In the genomic region with DNA sequence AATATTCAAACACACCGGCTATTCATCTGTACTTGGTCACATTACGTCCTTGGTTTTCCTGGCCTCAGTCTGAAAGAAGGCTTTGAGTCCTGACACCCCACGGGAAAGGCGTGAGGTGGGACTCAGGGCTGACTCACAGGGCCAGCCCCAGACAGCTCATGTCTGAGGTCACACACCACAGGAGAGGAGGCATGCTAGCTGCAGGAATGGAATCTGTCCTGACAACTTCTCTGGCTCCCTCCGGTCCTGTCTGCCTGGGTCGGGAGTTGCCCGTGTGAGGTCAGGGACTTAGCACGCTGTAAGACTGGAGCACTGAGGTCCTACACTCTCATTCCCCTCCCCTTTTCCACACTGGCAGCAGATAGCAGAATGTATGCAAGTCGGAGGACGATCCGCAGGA, we compare ENCODE assay signal across 11 mouse cellular contexts. TPM values are rescaled to one million over a fixed set of nuclear protein-coding genes. Genes with fewer than 3 reads are reported as not detected.
DNase-seq lines count a peak whose midpoint lies in the region; ATAC-seq lines count a peak whose summit lies in the region.
"Had no signal": no experiment of that assay in that cellular context is flagged by ENCODE, and none has a peak within 500 bp of the region (broad histone marks: within the 10 kb centered on the region; RNA-seq: fewer than 3 reads in every experiment).

No protein-coding gene starts in this region.

- H3K36me3 ChIP-seq in kidney, embryonic 15.5 days, result no peaks in the 10 kb centered on the region
- no peaks in the 10 kb centered on the region for H3K36me3 ChIP-seq in forebrain, embryonic 13.5 days (ENCODE audit: poor library complexity, severe bottlenecking)
- H3K36me3 ChIP-seq: liver, embryonic 12.5 days had no signal

- peak overlapping the region; percentile 71; the same call in 1 of the 2 replicates for H3K27ac ChIP-seq in kidney, embryonic 15.5 days
- no peak overlapping the region for H3K27ac ChIP-seq in forebrain, embryonic 13.5 days
- H3K27ac ChIP-seq: liver, embryonic 12.5 days had no signal

- H3K4me1 ChIP-seq in kidney, embryonic 15.5 days, result peaks cover 25% of the 10 kb centered on the region
- H3K4me1 ChIP-seq in forebrain, embryonic 13.5 days, result peaks cover 14% of the 10 kb centered on the region

- no peak overlapping the region for H3K4me3 ChIP-seq in kidney, embryonic 15.5 days (replicated peaks)
- no peak overlapping the region for H3K4me3 ChIP-seq in forebrain, embryonic 13.5 days
- H3K4me3 ChIP-seq: liver, embryonic 12.5 days had no signal

- ATAC-seq in kidney, embryonic 15.5 days (replicated peaks; ENCODE audit: low FRiP score), result peak; percentile 74
- ATAC-seq in forebrain, embryonic 13.5 days, result no peak
- ATAC-seq: intestine, postnatal 0 days; liver, embryonic 12.5 days had no signal

- WGBS in kidney, embryonic 15.5 days, result 48% methylated on average over 11 of the region's 11 CpGs
- WGBS in forebrain, embryonic 13.5 days, result 75% methylated on average over 11 of the region's 11 CpGs

- H3K27me3 ChIP-seq in kidney, embryonic 15.5 days, result no peaks in the 10 kb centered on the region
- H3K27me3 ChIP-seq in forebrain, embryonic 13.5 days, result no peaks in the 10 kb centered on the region

- no peak overlapping the region for H3K9ac ChIP-seq in kidney, embryonic 15.5 days
- no peak overlapping the region for H3K9ac ChIP-seq in forebrain, embryonic 13.5 days
- H3K9ac ChIP-seq: liver, embryonic 12.5 days had no signal

- no peak overlapping the region for H3K4me2 ChIP-seq in kidney, embryonic 15.5 days
- H3K4me2 ChIP-seq in forebrain, embryonic 13.5 days, result no peak overlapping the region
- H3K4me2 ChIP-seq: liver, embryonic 12.5 days had no signal

- DNase-seq in 3134 (ENCODE audit: extremely low read depth, insufficient read length, low spot score) (peak; percentile 81), 3T3-L1 (ENCODE audit: low read depth, low spot score) (peak; percentile 80)
- DNase-seq in adrenal gland, adult 8-10 months, result peak; percentile 43
- DNase-seq in right cerebral cortex, postnatal 36 days (ENCODE audit: low spot score in 2 of 2), result no peak
- no peak for DNase-seq in natural killer cell, adult 2 months (ENCODE audit: low spot score in 2 of 2)
- DNase-seq: heart, postnatal 10 days; lung, postnatal 4 days had no signal

- no peaks in the 10 kb centered on the region for H3K9me3 ChIP-seq in kidney, embryonic 15.5 days (replicated peaks)
- no peaks in the 10 kb centered on the region for H3K9me3 ChIP-seq in forebrain, embryonic 13.5 days (replicated peaks)
- H3K9me3 ChIP-seq: liver, embryonic 12.5 days had no signal

RNA-seq across cellular contexts. Expression of a gene that starts 5.5 kb away (rescaled TPM):
- 100 to 1,000 TPM in 1 of 4 experiments, 10 to 100 TPM in 3; 78.4 to 115 (median 93.2) TPM for total RNA-seq in adrenal gland, adult 8-10 months (2022)
- polyA plus RNA-seq in kidney, embryonic 15.5 days (2015; fragmentation: Nextera tagmentation; extraction: Ambion mirVana), result 39.7 and 50.3 TPM in 2 replicates
- polyA plus RNA-seq in forebrain, embryonic 13.5 days (2015; fragmentation: Nextera tagmentation; extraction: Ambion mirVana), result 44.2 and 47.2 TPM in 2 replicates

RNA-seq across cellular contexts. Expression of a gene that starts 31.0 kb away (rescaled TPM):
- 100 to 1,000 TPM; 301 to 395 (median 347) TPM for total RNA-seq in adrenal gland, adult 8-10 months (2022)
- 577 and 624 TPM in 2 replicates for polyA plus RNA-seq in kidney, embryonic 15.5 days (2015; fragmentation: Nextera tagmentation; extraction: Ambion mirVana)
- polyA plus RNA-seq in forebrain, embryonic 13.5 days (2015; fragmentation: Nextera tagmentation; extraction: Ambion mirVana), result 667 and 695 TPM in 2 replicates

Comparison
In these comparisons a context has a peak if more than half of its experiments do, and no peak if none do; other contexts are left out.
1. DNase-seq: peak in 3134 (single experiment), 3T3-L1 (single experiment) and adrenal gland, adult 8-10 months (single experiment); none in right cerebral cortex, postnatal 36 days (0 of 2) and natural killer cell, adult 2 months (0 of 2).